Mouse (Mus musculus): ENCODE data around the gene Acsl6. TPM values are rescaled to one million over a fixed set of nuclear protein-coding genes. Genes with fewer than 3 reads are reported as not detected.
A peak's percentile ranks its signal among the peaks of the same experiment; 100 is the strongest.

Acsl6 gene
- polyA plus RNA-seq (2015; fragmentation: Nextera tagmentation; extraction: Ambion mirVana): 1.2 and 1.3 TPM in 2 replicates

GRCm38 (mm10) chr11:54303728-54304470, at the start of gene Acsl6:
TSS of gene Acsl6 (plus strand) at chr11:54303798.
- TF ChIP-seq CTCF (IDR thresholded peaks at IDR 0.05; ENCODE audit: low read depth): no peak; the same call in 1 of the 2 replicates
- H3K27ac ChIP-seq (ENCODE audit: low read depth, low read length): no peak within 1 kb of the TSS
- H3K36me3 ChIP-seq (ENCODE audit: control insufficient read depth, insufficient read depth): no peaks in the 10 kb centered on the region
- peak within 1 kb of the TSS; percentile 46 for H3K4me3 ChIP-seq (ENCODE audit: low read depth, low read length)
- H3K4me2 ChIP-seq (replicated peaks; ENCODE audit: low read depth): peak within 1 kb of the TSS; percentile 80
- H3K9ac ChIP-seq (ENCODE audit: low read depth, low read length): no peak within 1 kb of the TSS
- under 1% methylated on average over 56 of the region's 59 CpGs for WGBS
- ATAC-seq: no peak
- H3K9me3 ChIP-seq (ENCODE audit: control insufficient read depth): no peaks in the 10 kb centered on the region
- no peaks in the 10 kb centered on the region for H3K4me1 ChIP-seq (replicated peaks; ENCODE audit: control insufficient read depth, insufficient read depth, low read length)
- peaks cover 21% of the 10 kb centered on the region for H3K27me3 ChIP-seq (replicated peaks; ENCODE audit: control insufficient read depth, insufficient read depth, low read length)

GRCm38 (mm10) chr11:54254114-54254513, 49.5 kb upstream of the Acsl6 start:
- H3K27ac ChIP-seq (ENCODE audit: low read depth, low read length): no peak overlapping the region
- H3K9me3 ChIP-seq (ENCODE audit: control insufficient read depth): no peaks in the 10 kb centered on the region
- no peak for ATAC-seq
- 27% methylated on average over 4 of the region's 4 CpGs for WGBS
- H3K9ac ChIP-seq (ENCODE audit: low read depth, low read length): no peak overlapping the region
- H3K4me3 ChIP-seq (ENCODE audit: low read depth, low read length): no peak overlapping the region
- TF ChIP-seq CTCF (IDR thresholded peaks at IDR 0.05; ENCODE audit: low read depth): peak; percentile 72
- no peaks in the 10 kb centered on the region for H3K36me3 ChIP-seq (ENCODE audit: control insufficient read depth, insufficient read depth)
- H3K4me1 ChIP-seq (replicated peaks; ENCODE audit: control insufficient read depth, insufficient read depth, low read length): no peaks in the 10 kb centered on the region
- no peak overlapping the region for H3K4me2 ChIP-seq (replicated peaks; ENCODE audit: low read depth)
- H3K27me3 ChIP-seq (replicated peaks; ENCODE audit: control insufficient read depth, insufficient read depth, low read length): no peaks in the 10 kb centered on the region

GRCm38 (mm10) chr11:54256624-54257376, 46.8 kb upstream of the Acsl6 start:
- H3K4me1 ChIP-seq (replicated peaks; ENCODE audit: control insufficient read depth, insufficient read depth, low read length): no peaks in the 10 kb centered on the region
- H3K9me3 ChIP-seq (ENCODE audit: control insufficient read depth): no peaks in the 10 kb centered on the region
- no peak overlapping the region for H3K9ac ChIP-seq (ENCODE audit: low read depth, low read length)
- no peaks in the 10 kb centered on the region for H3K36me3 ChIP-seq (ENCODE audit: control insufficient read depth, insufficient read depth)
- peak; percentile 56; the same call in 1 of the 2 replicates for ATAC-seq
- peak; percentile 91 for TF ChIP-seq CTCF (IDR thresholded peaks at IDR 0.05; ENCODE audit: low read depth)
- H3K4me2 ChIP-seq (replicated peaks; ENCODE audit: low read depth): no peak overlapping the region
- no peak overlapping the region for H3K27ac ChIP-seq (ENCODE audit: low read depth, low read length)
- H3K4me3 ChIP-seq (ENCODE audit: low read depth, low read length): no peak overlapping the region
- 55% methylated on average over 3 of the region's 3 CpGs for WGBS
- no peaks in the 10 kb centered on the region for H3K27me3 ChIP-seq (replicated peaks; ENCODE audit: control insufficient read depth, insufficient read depth, low read length)

GRCm38 (mm10) chr11:54263405-54264031, 40.1 kb upstream of the Acsl6 start:
- 27% methylated on average over 1 of the region's 1 CpGs for WGBS

GRCm38 (mm10) chr11:54264542-54264941, 39.1 kb upstream of the Acsl6 start:
- Histone ChIP-seq H3K4me2 (replicated peaks; ENCODE audit: low read depth) (no peak overlapping the region), H3K4me1 (replicated peaks; ENCODE audit: control insufficient read depth, insufficient read depth, low read length) (no peaks in the 10 kb centered on the region), H3K27ac (ENCODE audit: low read depth, low read length) (no peak overlapping the region), H3K4me3 (ENCODE audit: low read depth, low read length) (no peak overlapping the region), H3K9ac (ENCODE audit: low read depth, low read length) (no peak overlapping the region), H3K36me3 (ENCODE audit: control insufficient read depth, insufficient read depth) (no peaks in the 10 kb centered on the region), H3K9me3 (ENCODE audit: control insufficient read depth) (no peaks in the 10 kb centered on the region), H3K27me3 (replicated peaks; ENCODE audit: control insufficient read depth, insufficient read depth, low read length) (no peaks in the 10 kb centered on the region)
- peak; percentile 90 for TF ChIP-seq CTCF (IDR thresholded peaks at IDR 0.05; ENCODE audit: low read depth)
- WGBS: 56% methylated on average over 2 of the region's 2 CpGs
- no peak for ATAC-seq

More at GRCm38 (mm10) chr11:54263405-54264031, 40.1 kb upstream of the Acsl6 start:
- ATAC-seq: no peak
- Histone ChIP-seq H3K36me3 (ENCODE audit: control insufficient read depth, insufficient read depth) (no peaks in the 10 kb centered on the region), H3K27me3 (replicated peaks; ENCODE audit: control insufficient read depth, insufficient read depth, low read length) (no peaks in the 10 kb centered on the region), H3K27ac (ENCODE audit: low read depth, low read length) (no peak overlapping the region), H3K9ac (ENCODE audit: low read depth, low read length) (no peak overlapping the region), H3K4me2 (replicated peaks; ENCODE audit: low read depth) (no peak overlapping the region), H3K4me3 (ENCODE audit: low read depth, low read length) (no peak overlapping the region), H3K9me3 (ENCODE audit: control insufficient read depth) (no peaks in the 10 kb centered on the region), H3K4me1 (replicated peaks; ENCODE audit: control insufficient read depth, insufficient read depth, low read length) (no peaks in the 10 kb centered on the region)
- peak; percentile 44 for TF ChIP-seq CTCF (IDR thresholded peaks at IDR 0.05; ENCODE audit: low read depth)

- no peak within 1 kb of the TSS for H3K4me3 ChIP-seq (ENCODE audit: low read depth, low read length)
- H3K9me3 ChIP-seq (ENCODE audit: control insufficient read depth): no peaks in the 10 kb centered on the region
- no peak within 1 kb of the TSS for H3K27ac ChIP-seq (ENCODE audit: low read depth, low read length)
- H3K27me3 ChIP-seq (replicated peaks; ENCODE audit: control insufficient read depth, insufficient read depth, low read length): no peaks in the 10 kb centered on the region
- H3K9ac ChIP-seq (ENCODE audit: low read depth, low read length): no peak within 1 kb of the TSS
- no peaks in the 10 kb centered on the region for H3K4me1 ChIP-seq (replicated peaks; ENCODE audit: control insufficient read depth, insufficient read depth, low read length)
- TF ChIP-seq CTCF (IDR thresholded peaks at IDR 0.05; ENCODE audit: low read depth): no peak
- H3K4me2 ChIP-seq (replicated peaks; ENCODE audit: low read depth): no peak within 1 kb of the TSS
- H3K36me3 ChIP-seq (ENCODE audit: control insufficient read depth, insufficient read depth): no peaks in the 10 kb centered on the region
- no peak for ATAC-seq
- WGBS: 75% methylated on average over 6 of the region's 6 CpGs
Measured at GRCm38 (mm10) chr11:54267177-54267576, 36.4 kb upstream of the Acsl6 start, which contains the start of gene Il3. TSS of gene Il3 (minus strand) at chr11:54267277.
